Mouse (Mus musculus) urinary bladder, postnatal 0 days (tissue): ENCODE measurements around the gene Mpv17. TPM values are rescaled to one million over a fixed set of nuclear protein-coding genes. Genes with fewer than 3 reads are reported as not detected.

Source experiments
- polyA plus RNA-seq: library from polyadenylated mRNA; unstranded; fragments of >200 nt; fragmentation: Nextera tagmentation; extraction: Ambion mirVana; gene quantifications from 2 replicates; pipeline ENCODE4 v1.2.1, GENCODE M21; 2015

The Mpv17 gene
- 60.7 and 61.3 TPM in 2 replicates for polyA plus RNA-seq

DNA sequence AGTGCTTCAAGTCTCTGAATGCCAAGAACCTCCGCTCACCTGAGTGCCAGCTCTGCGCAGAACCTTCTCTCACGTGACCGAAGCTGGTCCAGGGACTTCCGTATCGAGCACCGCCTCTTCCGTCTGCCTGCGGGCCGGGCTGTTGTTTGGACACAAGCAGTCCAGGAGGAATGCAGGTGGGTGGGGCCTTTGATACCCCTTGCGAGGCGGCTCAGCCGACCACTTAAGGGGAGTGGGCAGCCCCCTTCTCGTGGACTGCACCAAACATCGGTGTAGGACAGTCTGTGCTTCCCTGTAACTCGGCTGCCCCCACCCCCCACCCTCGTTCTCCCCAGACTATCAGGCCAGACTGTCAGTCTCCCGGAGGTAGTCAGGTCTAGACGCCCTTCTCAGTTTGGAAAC is at the start of gene Mpv17:
Mpv17 (minus strand) TSS at position 100 of the 402 bp plus-strand sequence.

DNA sequence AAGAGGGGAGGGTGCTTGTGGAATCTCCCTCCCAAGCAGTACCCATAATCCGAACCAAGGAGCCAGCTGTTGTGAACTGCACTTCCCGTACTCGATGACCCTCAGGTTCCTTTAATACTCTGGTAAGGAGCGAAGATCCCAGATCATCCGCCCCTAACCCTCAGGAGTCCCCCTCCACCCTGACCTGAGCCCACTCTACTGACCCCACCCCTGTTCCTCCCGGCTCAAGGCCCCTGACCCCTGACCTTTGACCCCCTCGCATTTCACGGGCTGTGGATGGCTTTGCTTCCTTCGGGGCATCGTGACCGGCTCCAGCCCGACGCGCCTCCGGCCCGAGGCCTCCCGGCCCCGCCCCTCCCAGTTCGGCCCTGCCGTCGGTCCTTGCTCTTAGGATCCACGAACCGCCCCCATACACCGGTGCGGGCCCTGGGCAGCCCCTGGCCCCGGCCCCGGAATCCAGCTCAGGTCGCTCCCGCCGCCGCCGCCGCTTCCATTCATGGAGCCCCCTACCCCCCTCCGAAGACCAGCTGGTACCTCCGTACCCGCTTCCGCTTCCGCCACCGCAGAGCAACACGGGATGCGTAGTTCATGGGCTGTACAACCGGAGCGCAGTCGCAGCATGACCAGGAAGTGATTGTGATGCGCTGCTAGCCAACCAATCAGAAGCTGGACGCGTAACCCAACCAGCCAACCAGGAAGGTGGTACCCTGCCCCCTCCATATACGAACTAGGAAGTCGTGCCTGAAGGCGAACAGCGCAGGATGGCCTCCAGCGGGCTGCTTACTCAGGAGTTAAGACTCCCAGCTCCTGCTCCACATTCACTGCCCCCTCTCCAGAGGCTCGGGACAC is 47.9 kb upstream of the Mpv17 start, which contains the start of gene Zfp513:
Zfp513 (minus strand) TSS at position 562 of the 849 bp plus-strand sequence.

DNA sequence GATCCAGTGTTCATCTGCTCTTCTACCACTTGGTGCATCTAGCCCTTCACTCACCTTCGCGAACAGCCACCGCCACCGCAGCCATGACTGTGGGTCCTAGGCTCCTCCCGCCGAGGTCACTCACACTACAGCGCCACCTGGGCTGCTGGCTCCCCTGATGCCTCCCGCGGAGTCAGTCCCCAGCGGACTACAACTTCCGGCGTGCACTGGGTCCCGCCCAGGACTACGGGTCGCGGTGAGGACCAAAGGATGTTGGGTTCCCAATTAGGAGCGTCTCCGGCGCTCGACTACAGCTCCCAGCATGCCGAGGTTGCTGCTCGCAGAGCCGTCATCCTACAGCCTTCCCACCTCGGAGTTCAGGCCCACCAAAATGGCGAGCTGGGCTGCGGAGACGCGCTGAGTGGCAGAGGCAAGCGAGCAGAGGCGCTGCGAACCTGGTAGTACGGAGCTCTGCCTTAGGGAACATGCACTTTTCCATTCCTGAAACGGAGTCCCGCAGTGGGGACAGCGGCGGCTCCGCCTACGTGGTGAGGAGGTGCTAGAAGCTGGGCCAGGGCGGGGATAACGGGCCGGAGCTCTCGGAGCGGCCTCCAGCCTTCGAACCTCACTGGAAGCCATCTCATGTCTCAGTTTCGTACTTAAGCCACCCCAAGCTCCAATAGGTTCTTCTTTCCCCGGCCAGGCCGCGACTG is 39.0 kb upstream of the Mpv17 start, which contains the start of the genes Snx17 and Eif2b4:
Snx17 (plus strand) TSS at position 289 of the 692 bp plus-strand sequence.
Eif2b4 (minus strand) TSS at position 492 of the 692 bp plus-strand sequence.

DNA sequence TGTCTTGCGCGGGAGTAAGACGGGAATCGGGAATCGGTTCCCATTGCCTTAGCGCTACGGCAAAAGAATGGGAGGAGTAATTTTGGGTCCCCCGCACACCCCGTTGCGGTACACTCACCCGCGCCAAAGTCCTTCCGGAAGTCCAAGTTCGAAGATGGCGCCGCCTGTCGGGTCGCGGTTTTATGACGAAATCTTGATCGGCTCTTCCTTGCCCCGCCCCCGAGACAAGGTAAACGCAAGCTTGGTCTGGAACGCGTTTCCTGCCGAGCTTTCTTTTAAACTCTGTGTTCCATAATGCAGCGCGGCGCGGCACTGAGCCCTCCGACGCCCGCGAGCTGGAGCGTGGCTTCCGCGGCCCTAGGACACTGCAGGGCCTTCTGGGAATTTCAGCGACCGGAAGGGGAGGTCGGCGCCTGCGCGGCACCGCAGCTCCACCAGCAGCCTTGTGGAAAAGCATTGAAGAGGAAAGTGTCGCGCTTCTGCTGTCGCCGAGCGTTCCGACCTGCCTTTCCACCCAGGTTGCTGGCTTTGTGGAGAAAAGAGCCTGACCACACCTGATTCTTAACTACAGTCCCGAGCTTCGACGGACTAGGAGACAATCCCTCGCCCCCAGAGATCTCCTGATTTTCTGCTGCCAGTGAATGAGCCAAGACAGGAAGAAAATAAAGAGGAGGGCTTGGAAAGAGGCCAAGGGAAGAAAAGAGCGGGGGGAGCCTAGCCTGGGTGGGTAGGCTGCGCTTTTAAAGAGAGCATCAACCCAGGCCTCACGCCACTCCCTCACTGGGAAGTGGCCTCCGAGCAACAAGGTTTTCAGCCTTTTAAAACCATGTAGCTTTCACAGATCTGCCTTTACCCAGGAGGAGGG is 25.9 kb upstream of the Mpv17 start, which contains the start of the genes Gm29609 and Gtf3c2:
Gm29609 (minus strand) TSS at position 146 of the 865 bp plus-strand sequence.
Gtf3c2 (minus strand) TSS at position 379 of the 865 bp plus-strand sequence.

DNA sequence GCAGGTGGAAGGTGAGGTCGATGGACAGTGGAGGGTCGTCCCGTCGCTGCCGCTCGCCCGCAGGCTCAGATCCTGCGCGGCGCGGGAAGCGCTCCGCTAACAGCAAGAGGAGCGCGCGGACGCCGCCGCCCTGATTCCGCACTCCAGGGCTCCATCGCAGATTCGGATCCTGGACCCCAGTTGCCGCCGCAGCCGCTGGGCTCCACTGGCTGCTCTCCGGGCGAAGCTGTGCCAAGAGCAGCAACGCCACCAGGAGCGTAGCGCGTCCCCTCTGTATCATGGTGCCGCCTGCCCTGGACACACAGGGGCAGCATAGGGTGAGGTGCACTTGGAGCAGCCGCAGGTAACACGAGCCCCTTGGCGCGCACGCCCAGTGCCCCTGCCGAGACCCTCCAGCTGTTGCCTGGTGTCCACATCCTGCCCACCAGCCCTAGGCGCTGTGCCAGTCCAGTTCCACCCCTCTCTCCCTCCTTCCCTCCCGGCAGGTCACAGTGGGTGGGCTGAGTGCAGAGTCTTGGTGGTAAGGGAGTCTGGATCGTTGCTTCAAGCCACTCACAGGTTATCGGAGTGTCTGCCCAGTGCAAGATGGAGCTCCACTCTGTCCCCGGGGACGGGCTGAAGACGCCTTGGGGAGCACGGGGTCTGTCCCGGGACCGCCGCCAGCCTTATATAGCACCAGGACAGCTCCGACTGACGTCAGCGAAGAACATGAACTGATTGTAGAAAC is 15.6 kb downstream of the Mpv17 start, which contains the start of gene Ucn:
Ucn (minus strand) TSS at position 589 of the 727 bp plus-strand sequence.

DNA sequence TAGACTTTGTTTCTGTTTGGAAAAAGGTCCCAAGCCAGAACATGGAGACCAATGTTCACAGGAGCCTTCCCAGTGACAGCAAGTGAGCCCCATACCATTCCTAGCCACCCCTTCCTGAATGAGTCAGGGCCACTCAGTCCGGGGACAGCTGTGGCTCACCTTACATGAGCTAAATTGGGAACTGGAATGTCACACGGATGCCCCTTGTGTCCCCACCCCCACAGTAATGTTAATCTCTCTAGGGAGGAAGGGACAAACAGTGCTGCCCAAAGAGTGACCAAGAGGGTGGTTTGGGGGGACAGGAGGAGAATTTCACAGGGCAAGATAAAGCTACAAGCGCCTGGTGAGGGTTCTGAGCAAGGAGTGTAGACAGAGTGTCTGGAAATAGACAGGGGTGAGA is 37.7 kb downstream of the Mpv17 start, which contains the start of gene Trim54:
Trim54 (plus strand) TSS at position 359 of the 400 bp plus-strand sequence.

DNA sequence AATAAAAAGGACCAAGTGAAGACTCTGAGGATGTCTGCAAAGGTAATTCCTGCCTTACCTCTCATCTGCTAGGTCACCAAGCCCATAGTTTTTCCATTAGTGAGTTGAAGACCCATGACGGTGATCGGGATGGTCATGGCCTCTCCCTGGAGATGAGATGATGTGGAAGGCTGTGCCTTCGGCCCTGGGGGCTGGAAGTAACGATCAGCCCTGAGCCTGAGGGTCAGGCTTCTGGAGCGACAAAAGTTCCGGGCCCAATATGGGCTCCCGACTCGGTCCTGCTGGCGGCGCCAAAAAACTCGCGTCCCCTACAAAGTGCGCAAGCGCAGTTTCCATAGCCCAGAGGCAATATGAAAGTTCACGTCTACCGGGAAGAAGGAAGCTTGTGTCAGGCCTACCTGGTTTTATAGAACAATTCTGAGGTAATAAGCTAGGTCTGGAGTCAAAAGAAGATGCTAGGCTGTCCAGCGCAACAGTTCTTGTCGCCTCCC is 46.0 kb downstream of the Mpv17 start, which contains the start of gene Slc30a3:
Slc30a3 (minus strand) TSS at position 238 of the 491 bp plus-strand sequence.

DNA sequence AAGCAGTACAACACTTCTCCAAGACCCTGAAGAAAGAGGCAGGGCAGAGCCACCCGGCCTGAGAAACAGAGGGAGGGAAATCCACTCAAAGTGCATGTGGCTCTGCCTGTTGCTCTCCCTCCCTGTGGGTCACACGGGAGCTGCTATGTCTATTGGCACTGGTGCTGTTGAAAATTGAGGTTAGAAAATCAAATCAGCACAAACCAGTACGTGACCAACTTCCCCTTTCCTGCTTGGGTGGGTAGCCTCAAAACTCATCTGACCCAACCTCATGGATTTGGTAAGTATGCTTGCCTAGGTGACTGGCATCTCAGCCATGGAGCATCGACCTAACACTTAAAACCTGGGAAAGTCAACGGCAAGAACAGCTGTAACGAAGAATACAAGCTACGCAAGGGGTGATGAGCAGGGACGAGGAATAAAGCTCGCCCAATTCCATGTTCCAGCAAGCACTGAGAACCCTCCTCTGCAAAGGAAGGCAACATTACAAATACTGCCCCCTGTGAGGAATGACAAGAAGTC is 48.2 kb downstream of the Mpv17 start, which contains the start of gene Dnajc5g:
Dnajc5g (plus strand) TSS at position 472 of the 522 bp plus-strand sequence.

Other genes starting within 250 kb of the Mpv17 start
- gene Ost4, start 246.5 kb downstream of the Mpv17 start, polyA plus RNA-seq: 525 and 535 TPM in 2 replicates
- gene Emilin1, start 240.8 kb downstream of the Mpv17 start, polyA plus RNA-seq: 133 and 147 TPM in 2 replicates
- gene Khk, start 232.8 kb downstream of the Mpv17 start, polyA plus RNA-seq: 16.8 and 20.7 TPM in 2 replicates
- gene Cgref1, start 208.7 kb downstream of the Mpv17 start, polyA plus RNA-seq: 9.9 and 13.8 TPM in 2 replicates
- gene Preb, start 193.9 kb downstream of the Mpv17 start, polyA plus RNA-seq: 76.4 and 81.5 TPM in 2 replicates
- 0.29 and 0.53 TPM in 2 replicates for gene Tcf23, start 185.6 kb downstream of the Mpv17 start, polyA plus RNA-seq
- gene Atraid, start 105.9 kb downstream of the Mpv17 start, polyA plus RNA-seq: 208 and 234 TPM in 2 replicates
- gene Slc5a6, start 105.3 kb downstream of the Mpv17 start, polyA plus RNA-seq: 7.6 and 8.1 TPM in 2 replicates
- gene Cad, start 99.5 kb downstream of the Mpv17 start, polyA plus RNA-seq: 7.7 and 8.9 TPM in 2 replicates
- gene Dnajc5g, start 48.0 kb downstream of the Mpv17 start, polyA plus RNA-seq: not detected in 2 replicates
- not detected in 2 replicates for gene Slc30a3, start 46.0 kb downstream of the Mpv17 start, polyA plus RNA-seq
- not detected in 2 replicates for gene Trim54, start 37.5 kb downstream of the Mpv17 start, polyA plus RNA-seq
- gene Ucn, start 15.4 kb downstream of the Mpv17 start, polyA plus RNA-seq: not detected in 2 replicates
- 0.29 and 1.5 TPM in 2 replicates for gene Gm29609, start 25.7 kb upstream of the Mpv17 start, polyA plus RNA-seq
- gene Gtf3c2, start 25.9 kb upstream of the Mpv17 start, polyA plus RNA-seq: 21.8 and 27.1 TPM in 2 replicates
- gene Snx17, start 39.0 kb upstream of the Mpv17 start, polyA plus RNA-seq: 106 and 108 TPM in 2 replicates
- gene Eif2b4, start 39.2 kb upstream of the Mpv17 start, polyA plus RNA-seq: 31.4 and 37.4 TPM in 2 replicates
- gene Zfp513, start 48.1 kb upstream of the Mpv17 start, polyA plus RNA-seq: 4.0 and 4.5 TPM in 2 replicates
- gene Ppm1g, start 66.4 kb upstream of the Mpv17 start, polyA plus RNA-seq: 59.8 and 62.1 TPM in 2 replicates
- gene Nrbp1, start 86.6 kb upstream of the Mpv17 start, polyA plus RNA-seq: 103 and 107 TPM in 2 replicates
- gene Gm9970, start 87.0 kb upstream of the Mpv17 start, polyA plus RNA-seq: 1.0 and 1.3 TPM in 2 replicates
- 30.7 and 32.7 TPM in 2 replicates for gene Krtcap3, start 97.4 kb upstream of the Mpv17 start, polyA plus RNA-seq
- 9.7 and 12.7 TPM in 2 replicates for gene Ift172, start 136.9 kb upstream of the Mpv17 start, polyA plus RNA-seq
- 12.9 and 13.2 TPM in 2 replicates for gene Fndc4, start 141.8 kb upstream of the Mpv17 start, polyA plus RNA-seq
- 0.11 TPM in 1 of 2 replicates, not detected in the other for gene Gckr, start 143.2 kb upstream of the Mpv17 start, polyA plus RNA-seq